Mouse (Mus musculus): ENCODE data around the gene Tab1. TPM values are rescaled to one million over a fixed set of nuclear protein-coding genes. Genes with fewer than 3 reads are reported as not detected.
A peak's percentile ranks its signal among the peaks of the same experiment; 100 is the strongest.

Gene Tab1
- total and polyA plus RNA-seq, 2 experiments from 2014 or later, result 23.6 to 43.5 TPM

- TF ChIP-seq CTCF (IDR thresholded peaks at IDR 0.05), result no peak
- Histone ChIP-seq H3K27me3 (ENCODE audit: insufficient read depth, low read length) (no peaks in the 10 kb centered on the region), H3K9me3 (ENCODE audit: low read length) (no peaks in the 10 kb centered on the region), H3K4me2 (ENCODE audit: low read depth, low read length, poor library complexity, severe bottlenecking) (peak within 1 kb of the TSS; percentile 74), H3K27ac (ENCODE audit: low read depth, low read length) (peak within 1 kb of the TSS; percentile 91), H3K9ac (replicated peaks; ENCODE audit: low read length, poor library complexity, severe bottlenecking) (peak within 1 kb of the TSS; percentile 96), H3K4me1 (ENCODE audit: insufficient read depth, low read length) (peaks cover 6% of the 10 kb centered on the region; the same call in 1 of the 2 replicates), H3K36me3 (ENCODE audit: insufficient read depth, low read length) (no peaks in the 10 kb centered on the region), H3K4me3 (ENCODE audit: low read depth, low read length) (peak within 1 kb of the TSS; percentile 90)
- ATAC-seq (ENCODE audit: low FRiP score), result peak; percentile 70
- WGBS, result 3% methylated on average over 27 of the region's 85 CpGs
- DNase-seq (ENCODE audit: low spot score), result peak; percentile 72
These were observed 40.3 kb downstream of the Tab1 start, which contains the start of gene Mgat3 for GRCm38 (mm10) chr15:80173001-80173771. Gene Mgat3 (plus strand): TSS chr15:80173721.

DNA sequence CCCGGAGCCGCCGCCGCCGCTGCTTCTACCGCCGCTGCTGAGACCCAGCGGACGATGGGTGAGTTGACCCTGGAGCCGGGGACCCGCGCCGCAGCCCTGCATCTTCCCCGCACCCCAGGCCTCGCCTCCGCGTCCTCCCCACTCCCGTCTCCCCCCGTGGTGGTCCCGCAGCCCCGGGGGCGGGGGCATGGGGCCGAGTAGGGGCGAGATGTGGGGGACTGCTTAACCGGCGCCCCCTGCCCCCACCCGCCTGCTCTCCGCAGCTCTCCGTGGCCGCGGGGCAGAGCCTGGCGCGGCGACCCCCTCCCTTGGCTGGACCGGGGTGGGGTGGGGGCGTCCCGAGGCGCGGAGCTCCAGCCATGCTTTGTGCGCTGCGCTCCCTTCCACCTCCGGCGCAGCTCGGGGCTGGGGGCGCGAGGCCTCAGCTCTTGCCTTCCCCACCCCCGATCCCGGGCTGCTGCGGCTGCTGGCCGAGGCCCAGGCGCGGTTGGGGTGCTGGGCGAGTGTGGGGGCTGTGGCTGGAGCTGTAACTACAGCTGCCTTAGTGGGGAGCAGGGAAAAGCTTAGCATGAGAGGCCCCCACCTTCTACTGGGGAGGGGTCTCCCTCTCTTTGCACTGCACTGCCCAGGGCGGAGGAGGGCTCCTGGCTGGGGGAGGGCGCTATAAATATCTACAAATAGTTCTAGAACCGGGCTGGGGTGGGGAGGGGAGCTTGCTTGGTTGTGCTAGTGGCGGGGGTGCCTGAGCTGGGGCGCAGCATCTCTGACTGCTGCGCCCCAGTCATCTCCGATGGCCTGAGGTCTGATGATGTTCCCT, 41.1 kb downstream of the Tab1 start:
- peak overlapping the region; percentile 74 for H3K4me2 ChIP-seq (ENCODE audit: low read depth, low read length, poor library complexity, severe bottlenecking)
- H3K4me1 ChIP-seq (ENCODE audit: insufficient read depth, low read length), result peaks cover 6% of the 10 kb centered on the region; the same call in 1 of the 2 replicates
- H3K36me3 ChIP-seq (ENCODE audit: insufficient read depth, low read length), result no peaks in the 10 kb centered on the region
- H3K27ac ChIP-seq (ENCODE audit: low read depth, low read length), result peak overlapping the region; percentile 91
- 1% methylated on average over 54 of the region's 60 CpGs for WGBS
- no peaks in the 10 kb centered on the region for H3K9me3 ChIP-seq (ENCODE audit: low read length)
- DNase-seq (ENCODE audit: low spot score) (peak; percentile 53), ATAC-seq (ENCODE audit: low FRiP score) (peak; percentile 61)
- TF ChIP-seq CTCF (IDR thresholded peaks at IDR 0.05), result no peak
- no peaks in the 10 kb centered on the region for H3K27me3 ChIP-seq (ENCODE audit: insufficient read depth, low read length)
- H3K9ac ChIP-seq (replicated peaks; ENCODE audit: low read length, poor library complexity, severe bottlenecking), result peak overlapping the region; percentile 96
- peak overlapping the region; percentile 90 for H3K4me3 ChIP-seq (ENCODE audit: low read depth, low read length)

DNA sequence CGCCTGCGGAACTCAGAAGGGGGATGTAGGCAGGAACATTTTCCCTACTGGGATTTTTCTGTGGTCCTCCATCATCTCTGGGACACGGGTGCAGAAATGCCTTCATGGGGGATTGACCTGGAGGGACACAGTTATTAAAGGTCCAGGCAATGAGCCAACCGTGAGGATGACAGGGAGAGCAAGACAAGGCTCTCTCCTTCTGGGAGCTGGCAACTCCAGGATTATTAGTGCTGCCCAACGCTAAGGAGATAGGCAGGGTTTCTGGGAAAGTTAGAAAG, 41.6 kb downstream of the Tab1 start:
- 0% methylated on average over 5 of the region's 5 CpGs for WGBS
- DNase-seq (ENCODE audit: low spot score), result peak; percentile 27
- no peaks in the 10 kb centered on the region for H3K27me3 ChIP-seq (ENCODE audit: insufficient read depth, low read length)

DNA sequence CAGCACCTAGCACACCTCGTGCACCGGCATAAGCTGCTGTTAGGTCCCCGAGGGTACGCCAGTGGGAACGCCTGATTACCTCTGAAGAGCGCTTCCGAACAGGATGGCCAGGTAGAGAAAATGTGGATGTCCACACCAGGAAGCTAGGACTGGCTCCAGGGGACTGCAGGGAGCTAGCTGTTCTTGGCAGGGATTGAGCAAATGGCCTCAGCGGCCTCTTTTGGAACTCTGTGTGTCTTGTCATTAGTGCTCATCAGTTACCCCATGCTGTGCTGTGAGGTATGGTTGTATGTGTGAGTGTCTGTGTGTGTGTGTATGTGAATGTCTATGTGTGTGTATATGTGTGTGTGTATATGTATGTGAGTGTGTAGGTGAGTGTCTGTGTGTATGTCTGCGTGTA, 42.4 kb downstream of the Tab1 start:
- Histone ChIP-seq H3K4me2 (ENCODE audit: low read depth, low read length, poor library complexity, severe bottlenecking) (peak overlapping the region; percentile 74), H3K27ac (ENCODE audit: low read depth, low read length) (no peak overlapping the region), H3K27me3 (ENCODE audit: insufficient read depth, low read length) (no peaks in the 10 kb centered on the region), H3K4me3 (ENCODE audit: low read depth, low read length) (peak overlapping the region; percentile 90), H3K9ac (replicated peaks; ENCODE audit: low read length, poor library complexity, severe bottlenecking) (peak overlapping the region; percentile 96), H3K4me1 (ENCODE audit: insufficient read depth, low read length) (peaks cover 9% of the 10 kb centered on the region; the same call in 1 of the 2 replicates), H3K36me3 (ENCODE audit: insufficient read depth, low read length) (no peaks in the 10 kb centered on the region), H3K9me3 (ENCODE audit: low read length) (no peaks in the 10 kb centered on the region)
- peak; percentile 22 for DNase-seq (ENCODE audit: low spot score)
- no peak for ATAC-seq (ENCODE audit: low FRiP score)
- WGBS, result 71% methylated on average over 9 of the region's 9 CpGs
- TF ChIP-seq CTCF (IDR thresholded peaks at IDR 0.05), result no peak

More for the DNA sequence above, 41.6 kb downstream of the Tab1 start:
- Histone ChIP-seq H3K36me3 (ENCODE audit: insufficient read depth, low read length) (no peaks in the 10 kb centered on the region), H3K9me3 (ENCODE audit: low read length) (no peaks in the 10 kb centered on the region), H3K9ac (replicated peaks; ENCODE audit: low read length, poor library complexity, severe bottlenecking) (peak overlapping the region; percentile 96), H3K4me3 (ENCODE audit: low read depth, low read length) (peak overlapping the region; percentile 90), H3K27ac (ENCODE audit: low read depth, low read length) (peak overlapping the region; percentile 91), H3K4me2 (ENCODE audit: low read depth, low read length, poor library complexity, severe bottlenecking) (peak overlapping the region; percentile 74), H3K4me1 (ENCODE audit: insufficient read depth, low read length) (peaks cover 6% of the 10 kb centered on the region; the same call in 1 of the 2 replicates)
- TF ChIP-seq CTCF (IDR thresholded peaks at IDR 0.05), result no peak
- ATAC-seq (ENCODE audit: low FRiP score), result no peak

GRCm38 (mm10) chr15:80175756-80176155, 42.8 kb downstream of the Tab1 start:
- H3K4me1 ChIP-seq (ENCODE audit: insufficient read depth, low read length), result peaks cover 9% of the 10 kb centered on the region; the same call in 1 of the 2 replicates
- ATAC-seq (ENCODE audit: low FRiP score), result no peak
- no peak overlapping the region for H3K4me3 ChIP-seq (ENCODE audit: low read depth, low read length)

More at GRCm38 (mm10) chr15:80175756-80176155, 42.8 kb downstream of the Tab1 start:
- Histone ChIP-seq H3K27me3 (ENCODE audit: insufficient read depth, low read length) (no peaks in the 10 kb centered on the region), H3K4me2 (ENCODE audit: low read depth, low read length, poor library complexity, severe bottlenecking) (peak overlapping the region; percentile 74), H3K9me3 (ENCODE audit: low read length) (no peaks in the 10 kb centered on the region), H3K36me3 (ENCODE audit: insufficient read depth, low read length) (no peaks in the 10 kb centered on the region), H3K27ac (ENCODE audit: low read depth, low read length) (no peak overlapping the region), H3K9ac (replicated peaks; ENCODE audit: low read length, poor library complexity, severe bottlenecking) (no peak overlapping the region)
- WGBS, result 66% methylated on average over 6 of the region's 6 CpGs
- no peak for DNase-seq (ENCODE audit: low spot score)
- TF ChIP-seq CTCF (IDR thresholded peaks at IDR 0.05), result no peak

Data from midbrain, postnatal 0 days (tissue).